Mouse (Mus musculus) 3T3-L1 (cell line): ENCODE results near the gene Aqr.

Experiments
- DNase-seq: peaks from one replicate; pipeline ENCODE4 v3.0.0-alpha.2; 2015; ENCODE audit warnings: low read depth, low spot score

Gene Aqr

DNA sequence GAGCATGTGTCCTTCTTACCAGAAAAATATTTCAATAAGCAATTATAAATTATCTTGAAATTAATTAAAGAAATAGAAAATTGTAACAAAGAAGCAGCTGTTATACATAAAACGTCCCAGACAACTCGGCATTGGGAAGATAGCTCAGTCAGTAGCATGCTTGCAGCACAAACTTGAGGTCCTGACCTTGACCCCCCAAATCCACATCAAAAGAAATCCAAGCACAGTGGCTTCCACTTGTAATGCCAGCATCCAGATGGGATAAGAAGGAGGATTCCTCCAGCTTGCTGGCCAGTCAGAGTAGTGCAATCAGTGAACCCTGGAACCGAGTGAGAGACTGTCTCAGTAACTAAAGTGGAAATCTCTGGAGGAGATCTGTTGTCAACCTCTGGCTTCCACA is 120.6 kb downstream of the Aqr start:
- no peak for DNase-seq

DNA sequence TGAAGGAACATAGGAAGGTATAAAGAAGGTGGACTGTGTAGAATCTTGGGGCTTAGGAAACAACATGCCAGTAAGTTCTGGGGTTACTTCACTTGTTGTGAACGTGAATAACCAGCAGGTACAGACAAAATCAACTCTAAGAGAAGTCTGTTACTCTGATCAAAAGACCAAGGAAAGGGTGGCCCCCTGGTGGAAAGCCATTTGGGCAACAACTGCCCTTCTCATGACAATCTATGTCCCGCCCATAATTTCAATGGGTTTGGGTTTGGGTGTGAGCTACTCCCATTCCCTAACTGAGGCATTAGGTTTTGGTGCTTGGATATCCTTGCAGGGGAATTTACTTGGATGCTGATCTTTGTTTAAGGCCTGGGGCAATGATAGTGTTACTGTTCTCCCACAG is 122.8 kb downstream of the Aqr start:
- no peak for DNase-seq

DNA sequence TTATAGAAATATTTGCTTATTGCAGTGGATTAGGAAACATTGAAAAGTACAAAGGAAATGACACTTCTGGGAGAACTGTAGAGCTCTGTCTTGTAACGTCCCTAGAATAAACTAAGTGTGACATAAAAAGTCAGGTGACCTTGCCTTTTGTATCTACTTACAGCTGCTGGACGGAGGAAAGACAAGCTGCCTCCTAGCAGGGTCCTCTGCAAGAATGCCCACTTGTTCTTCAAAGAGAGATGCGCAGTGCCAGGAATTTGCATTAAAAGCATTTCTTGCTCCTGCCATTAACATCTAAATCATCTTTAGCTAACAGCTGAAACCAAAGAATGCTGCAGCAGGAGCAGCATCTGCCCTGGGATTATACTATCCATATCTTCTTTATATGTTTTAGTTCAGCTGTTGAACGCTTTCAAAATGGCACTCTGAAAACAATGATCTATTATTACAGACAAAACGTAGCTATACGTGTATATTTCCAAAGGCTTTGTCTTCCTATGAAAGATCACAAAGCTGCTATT is 126.7 kb downstream of the Aqr start:
- DNase-seq: no peak

DNA sequence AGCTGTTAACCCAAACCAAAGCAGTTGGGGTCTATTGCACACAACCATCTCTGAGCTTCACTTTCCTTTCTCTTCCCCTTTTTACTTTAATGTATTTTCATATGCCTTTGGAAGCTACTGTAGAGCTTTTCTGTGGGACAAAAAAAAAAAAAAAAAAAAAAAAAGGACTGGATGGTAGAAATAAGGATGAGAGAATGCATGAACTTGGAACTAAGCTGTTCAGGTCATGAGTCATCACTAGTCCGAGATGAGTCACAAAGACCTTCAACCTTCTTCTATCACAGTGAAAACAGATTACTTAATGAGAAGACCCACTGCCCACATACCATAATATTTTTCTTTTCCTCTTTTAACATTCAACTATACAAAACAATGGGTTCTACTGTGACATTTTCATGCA is 127.2 kb downstream of the Aqr start:
- no peak for DNase-seq

DNA sequence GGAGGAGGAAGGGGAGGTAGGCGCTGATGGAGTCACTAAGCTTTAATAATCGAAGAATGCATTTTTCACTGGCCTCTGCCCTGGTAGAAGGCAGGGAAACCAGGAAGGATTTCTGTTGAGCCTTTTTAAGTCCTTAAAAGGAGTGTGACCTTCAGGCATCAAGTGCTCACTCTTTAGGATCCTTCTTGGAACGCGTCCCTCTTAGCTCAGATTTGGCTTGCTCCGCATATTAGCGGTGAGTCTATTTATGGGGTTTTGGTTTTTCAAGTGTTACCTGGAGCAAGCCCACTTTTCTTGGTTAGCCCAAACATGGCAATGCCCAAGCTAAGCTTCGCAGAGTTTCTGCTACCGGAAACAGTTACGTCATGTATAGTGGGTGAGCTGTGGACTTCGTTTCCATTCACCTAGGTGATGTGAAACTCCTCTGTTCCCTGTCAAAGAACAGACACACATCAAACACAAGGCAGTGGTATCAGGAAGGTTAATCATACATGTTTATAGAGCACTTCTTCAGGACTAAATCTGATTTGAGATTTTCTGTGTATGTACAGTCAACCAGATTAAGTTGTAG is 128.5 kb downstream of the Aqr start:
- no peak for DNase-seq

DNA sequence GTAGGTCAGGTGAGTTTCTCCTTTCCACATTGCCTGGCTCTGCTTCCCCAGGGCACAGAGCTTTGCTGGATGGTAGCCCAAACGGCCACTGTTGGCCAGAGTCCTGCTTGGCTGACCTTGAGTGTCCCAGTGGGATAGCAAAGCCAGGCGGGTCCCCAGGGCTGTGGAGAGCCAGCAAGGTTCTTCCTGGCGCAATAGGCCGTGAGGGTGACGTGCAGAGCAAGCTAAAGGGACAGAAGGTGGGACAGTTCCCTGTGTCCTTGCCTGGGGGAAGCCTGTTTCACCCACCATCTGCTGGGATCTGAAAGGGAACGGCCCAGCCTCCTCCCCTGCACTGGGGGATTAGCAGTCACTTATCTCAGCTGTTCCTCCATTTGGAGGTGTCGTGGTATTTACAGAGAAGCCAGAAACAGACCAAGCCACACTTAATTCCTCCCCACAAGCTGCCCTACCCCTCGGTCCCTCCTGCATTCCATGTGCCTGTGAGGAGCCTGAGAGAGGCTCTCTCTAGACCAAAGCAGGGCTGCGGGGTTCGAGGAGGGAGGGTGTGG is 129.4 kb downstream of the Aqr start:
- no peak for DNase-seq

DNA sequence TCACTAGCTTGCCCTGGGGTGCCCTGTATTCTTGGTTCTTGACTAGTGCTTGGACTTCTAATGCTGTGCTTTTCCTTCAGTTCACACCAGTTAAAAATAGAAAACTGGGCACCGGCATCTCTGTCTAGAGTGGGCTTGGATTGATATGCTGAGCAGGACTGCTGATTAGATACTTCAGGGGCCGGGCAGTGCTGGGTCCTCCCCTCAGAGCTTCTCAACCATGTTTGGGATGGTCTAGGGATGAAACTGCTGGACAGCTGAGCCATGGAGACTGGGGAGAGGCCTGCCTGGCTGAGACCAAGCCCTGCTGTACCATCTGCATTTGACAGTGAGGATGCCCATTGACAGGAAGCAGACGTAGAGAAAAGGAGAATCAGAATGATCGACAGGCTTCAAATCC is 132.7 kb downstream of the Aqr start:
- no peak for DNase-seq

DNA sequence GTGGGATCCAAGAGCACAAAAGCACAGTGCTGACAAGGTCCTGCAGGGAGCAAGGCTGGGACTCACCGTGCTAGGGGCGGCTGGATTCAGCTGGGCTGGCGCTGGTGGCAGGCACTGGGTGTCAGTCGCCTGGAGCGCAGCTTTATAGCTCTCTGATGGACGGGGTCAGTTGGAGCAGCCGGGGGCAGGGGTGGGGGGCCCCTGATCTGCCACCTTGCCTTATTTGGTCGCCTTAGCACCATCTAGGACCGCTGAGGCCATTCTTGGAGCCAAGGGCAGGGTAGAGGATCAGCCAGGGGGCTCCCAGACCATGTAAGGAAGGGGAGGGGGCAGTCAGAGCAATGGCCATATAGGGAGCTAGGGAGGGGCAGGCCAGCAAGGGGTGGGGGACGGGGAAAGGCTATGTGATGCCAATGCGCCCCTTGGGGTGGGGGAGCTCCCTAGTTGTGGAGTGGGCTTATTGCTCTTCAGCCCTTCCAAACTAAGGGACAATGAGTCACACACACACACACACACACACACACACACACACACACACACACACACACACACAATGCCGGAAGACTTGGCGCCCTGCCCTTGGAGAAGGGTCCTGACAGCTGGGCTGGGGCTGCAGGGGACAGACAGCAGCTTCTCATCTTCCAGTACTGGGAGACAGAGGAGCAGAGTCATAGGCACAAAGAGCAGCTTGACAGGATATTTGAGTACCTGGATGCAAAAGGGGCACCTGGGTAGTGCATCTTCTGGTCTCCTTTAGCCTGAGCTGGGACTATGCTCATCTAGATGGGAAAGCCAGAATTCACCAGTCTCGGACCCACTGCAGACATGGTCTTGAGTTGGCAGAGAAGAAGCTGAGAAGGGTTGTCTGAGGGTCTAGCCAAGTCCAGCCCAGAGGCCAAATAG is 133.9 kb downstream of the Aqr start, which contains the start of gene Actc1:
TSS of gene Actc1 (minus strand) at position 853 of the 903 bp plus-strand sequence.
- DNase-seq: no peak

DNA sequence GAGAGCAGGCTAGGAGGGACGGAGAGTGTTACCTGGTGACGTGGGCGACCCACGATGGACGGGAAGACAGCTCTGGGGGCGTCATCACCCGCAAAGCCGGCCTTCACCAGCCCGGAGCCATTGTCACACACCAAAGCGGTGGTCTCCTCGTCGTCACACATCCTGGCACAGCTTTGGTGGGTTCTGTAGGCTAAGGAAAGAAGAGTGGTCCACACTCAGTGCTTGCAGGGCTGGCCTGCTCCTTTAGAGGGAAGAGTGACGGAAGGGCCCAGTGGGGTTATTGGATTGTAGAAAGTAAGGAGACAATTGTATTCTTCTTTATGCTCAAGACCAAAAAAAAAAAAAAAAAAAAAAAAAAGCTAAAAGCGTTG is 135.0 kb downstream of the Aqr start:
- no peak for DNase-seq
